Mouse (Mus musculus) heart, adult 2 months (tissue): ENCODE measurements around the gene Impdh2. TPM values are rescaled to one million over a fixed set of nuclear protein-coding genes. Genes with fewer than 3 reads are reported as not detected.

Source experiments
- DNase-seq, 2 experiments: peaks; one replicate each; pipeline ENCODE4 v3.0.0; 2021
- H3K27ac ChIP-seq: fragments of 200-600 bp; 2 replicates; pipeline ENCODE4 v1.8.1; 2022
- H3K27me3 ChIP-seq: fragments of 200-500 bp; 2 replicates; pipeline ENCODE4 v1.6.1; 2012; ENCODE audit warnings: mild to moderate bottlenecking, low read length, inconsistent platforms, mixed read lengths; ENCODE audit not compliant: control insufficient read depth, insufficient read depth
- H3K36me3 ChIP-seq: fragments of 200-500 bp; 2 replicates; pipeline ENCODE4 v1.6.1; 2012; ENCODE audit warnings: low read length, inconsistent platforms; ENCODE audit not compliant: control insufficient read depth, insufficient read depth
- H3K4me1 ChIP-seq: fragments of 200-500 bp; 2 replicates; pipeline ENCODE4 v1.6.1; 2011; ENCODE audit warnings: low read length; ENCODE audit not compliant: control insufficient read depth, insufficient read depth
- H3K4me3 ChIP-seq: fragments of 200-600 bp; 2 replicates; pipeline ENCODE4 v1.8.1; 2022
- H3K79me2 ChIP-seq: fragments of 200-500 bp; replicated peaks from 2 replicates; pipeline ENCODE4 v1.6.1; 2012; ENCODE audit warnings: mild to moderate bottlenecking, inconsistent platforms, low read length, moderate library complexity, mixed read lengths; ENCODE audit not compliant: control insufficient read depth, insufficient read depth
- H3K9ac ChIP-seq: fragments of 200-500 bp; 2 replicates; pipeline ENCODE4 v1.6.1; 2012; ENCODE audit warnings: low read depth, mild to moderate bottlenecking, control low read depth, inconsistent platforms, low read length, mixed read lengths
- CTCF ChIP-seq: fragments of 200-600 bp; IDR thresholded peaks from 2 replicates; pipeline ENCODE4 v1.8.1; 2022; ENCODE audit warnings: antibody characterized with exemption, mild to moderate bottlenecking, moderate library complexity
- EP300 ChIP-seq: fragments of 200-500 bp; IDR thresholded peaks from 2 replicates; pipeline ENCODE4 v1.6.1; 2011; ENCODE audit warnings: low read depth, low read length, control low read depth; ENCODE audit not compliant: insufficient read depth
- POLR2A ChIP-seq: fragments of 200-500 bp; IDR thresholded peaks from 2 replicates; pipeline ENCODE4 v1.6.1; 2011; ENCODE audit warnings: mild to moderate bottlenecking, low read depth, low read length, control low read depth; ENCODE audit not compliant: insufficient read depth
- WGBS: fragments of 180-500 bp; shearing (Covaris S2); methylation state at CpG from one replicate; pipeline ENCODE4 v1.1.7; 2018; 5-methylcytosine and 5-hydroxymethylcytosine counted together
- intact Hi-C: fragments of 180-260 bp; cut with DNase I; formaldehyde crosslinking; loops from one replicate; pipeline ENCODE4 v1.15.1; 2025
- polyA plus RNA-seq: library from polyadenylated mRNA; depleted of rRNA; stranded (reverse); fragments of >200 nt; gene quantifications from 2 replicates; pipeline ENCODE4 v1.2.3, GENCODE M21; 2012
- total RNA-seq, 2 experiments: library from RNA; stranded (reverse); gene quantifications; 2 replicates each; pipeline ENCODE4 v1.2.3; 2021

Impdh2 gene
- total and polyA plus RNA-seq, 3 experiments: 47.8 to 55.5 (median 51.2) TPM

DNA sequence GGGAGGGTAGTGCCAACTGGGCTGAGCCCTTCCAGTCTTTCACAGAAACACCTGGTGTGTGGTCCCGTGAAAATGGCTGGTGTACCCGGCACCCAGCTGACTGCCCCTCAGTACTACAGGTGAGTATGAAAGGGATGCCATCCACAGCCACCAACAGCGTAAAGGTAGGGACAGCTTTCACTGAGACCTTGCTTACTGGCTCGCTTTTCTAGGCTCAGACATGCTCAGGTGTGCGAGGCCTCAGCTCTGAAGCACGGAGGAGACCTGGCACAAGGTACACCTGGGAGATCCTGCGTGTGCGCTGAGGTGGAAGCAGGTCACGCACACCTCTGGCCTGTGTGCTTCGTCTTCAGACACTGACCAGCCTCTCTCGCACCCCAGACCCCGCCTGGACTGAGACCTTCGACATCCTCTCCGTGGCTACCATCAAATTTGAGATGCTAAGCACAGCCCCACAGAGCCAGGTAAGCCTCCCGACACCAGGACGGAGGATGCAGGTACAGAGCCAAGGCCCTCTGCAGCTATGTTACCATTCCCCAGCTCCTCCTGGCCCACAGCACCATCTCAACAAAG is 11.4 kb downstream of the Impdh2 start:
- Histone ChIP-seq H3K27ac (no peak overlapping the region), H3K36me3 (no peaks in the 10 kb centered on the region), H3K9ac (no peak overlapping the region), H3K79me2 (no peaks in the 10 kb centered on the region; the same call in 1 of the 2 replicates), H3K4me1 (peaks cover 3% of the 10 kb centered on the region), H3K27me3 (no peaks in the 10 kb centered on the region), H3K4me3 (no peak overlapping the region)
- TF ChIP-seq CTCF: no peak
- no peak for TF ChIP-seq POLR2A
- intact Hi-C loops: no loop called here
- 95% methylated on average over 16 of the region's 16 CpGs for WGBS
- DNase-seq: peak in 1 of 2 experiments; percentile 2

- TF ChIP-seq EP300: no peak
- no peak for TF ChIP-seq CTCF
- TF ChIP-seq POLR2A: no peak
- WGBS: 84% methylated on average over 10 of the region's 10 CpGs
- H3K36me3 ChIP-seq: no peaks in the 10 kb centered on the region
Measured at GRCm38 (mm10) chr9:108572321-108572720, 12.2 kb downstream of the Impdh2 start.

GRCm38 (mm10) chr9:108573774-108574690 is 13.9 kb downstream of the Impdh2 start:
- no peak for DNase-seq
- H3K36me3 ChIP-seq: no peaks in the 10 kb centered on the region

More at GRCm38 (mm10) chr9:108572321-108572720, 12.2 kb downstream of the Impdh2 start:
- DNase-seq: peak in 1 of 2 experiments; percentile 3
- Histone ChIP-seq H3K4me3 (no peak overlapping the region), H3K9ac (no peak overlapping the region), H3K27ac (no peak overlapping the region), H3K27me3 (no peaks in the 10 kb centered on the region), H3K79me2 (no peaks in the 10 kb centered on the region; the same call in 1 of the 2 replicates), H3K4me1 (peaks cover 3% of the 10 kb centered on the region)
- intact Hi-C loops: no loop called here

GRCm38 (mm10) chr9:108574921-108575320 is 14.8 kb downstream of the Impdh2 start:
- no peak for TF ChIP-seq EP300
- no peak for TF ChIP-seq CTCF
- TF ChIP-seq POLR2A: no peak
- no peak overlapping the region for H3K27ac ChIP-seq
- no peak overlapping the region for H3K4me3 ChIP-seq
- no peaks in the 10 kb centered on the region for H3K27me3 ChIP-seq
- no peak for DNase-seq
- intact Hi-C loops: loop anchor here (5.0 kb wide), 1 partner anchor 72 kb away; the partner anchor contains the start of gene Arih2
- H3K79me2 ChIP-seq: no peaks in the 10 kb centered on the region; the same call in 1 of the 2 replicates
- 86% methylated on average over 12 of the region's 12 CpGs for WGBS
- no peak overlapping the region for H3K9ac ChIP-seq
- peaks cover 7% of the 10 kb centered on the region for H3K4me1 ChIP-seq
- H3K36me3 ChIP-seq: no peaks in the 10 kb centered on the region

More at GRCm38 (mm10) chr9:108573774-108574690, 13.9 kb downstream of the Impdh2 start:
- no peak overlapping the region for H3K27ac ChIP-seq
- TF ChIP-seq CTCF (peak; percentile 55), POLR2A (no peak), EP300 (no peak)
- intact Hi-C loops: no loop called here
- peaks cover 5% of the 10 kb centered on the region for H3K4me1 ChIP-seq
- no peaks in the 10 kb centered on the region; the same call in 1 of the 2 replicates for H3K79me2 ChIP-seq
- H3K4me3 ChIP-seq: no peak overlapping the region
- 62% methylated on average over 26 of the region's 26 CpGs for WGBS
- H3K27me3 ChIP-seq: no peaks in the 10 kb centered on the region
- H3K9ac ChIP-seq: no peak overlapping the region

GRCm38 (mm10) chr9:108575321-108576297 is 15.5 kb downstream of the Impdh2 start:
- intact Hi-C loops: loop anchor here (5.0 kb wide), 1 partner anchor 72 kb away; the partner anchor contains the start of gene Arih2
- 86% methylated on average over 37 of the region's 37 CpGs for WGBS
- peaks cover 7% of the 10 kb centered on the region for H3K4me1 ChIP-seq

More at GRCm38 (mm10) chr9:108575321-108576297, 15.5 kb downstream of the Impdh2 start:
- DNase-seq: no peak
- H3K9ac ChIP-seq: no peak overlapping the region
- no peak overlapping the region for H3K4me3 ChIP-seq
- no peaks in the 10 kb centered on the region for H3K27me3 ChIP-seq
- no peak for TF ChIP-seq POLR2A
- no peak for TF ChIP-seq EP300
- no peak for TF ChIP-seq CTCF
- H3K27ac ChIP-seq: no peak overlapping the region
- no peaks in the 10 kb centered on the region for H3K36me3 ChIP-seq
- H3K79me2 ChIP-seq: no peaks in the 10 kb centered on the region; the same call in 1 of the 2 replicates
